Mouse (Mus musculus): ENCODE measurements around the gene Rpl13a. TPM values are rescaled to one million over a fixed set of nuclear protein-coding genes. Genes with fewer than 3 reads are reported as not detected.

Rpl13a gene
- total RNA-seq, 2 experiments from 2014 or later: 765 to 826 TPM

Small RNAs within 50 kb of the gene (microRNA-seq; reads per million reads assigned to microRNA genes)
- 1,043 to 1,326 reads per million in 2 experiments for gene Mir150
- gene Mir5121: 20.6 to 31.3 reads per million in 2 experiments
- gene Mir7055: 3.2 to 4.2 reads per million in 2 experiments

Other genes starting within 250 kb of the Rpl13a start
- 100 to 1,000 TPM; 105 to 108 TPM for gene Med25, start 236.0 kb downstream of the Rpl13a start, total RNA-seq (2021)
- 10 to 100 TPM; 27.3 to 29.2 TPM for gene Fuz, start 232.7 kb downstream of the Rpl13a start, total RNA-seq (2021)
- 100 to 1,000 TPM; 304 to 306 TPM for gene Ap2a1, start 199.3 kb downstream of the Rpl13a start, total RNA-seq (2021)
- gene Tsks, start 185.6 kb downstream of the Rpl13a start, total RNA-seq (2021): 1 to 10 TPM in 1 of 2 experiments, under 1 TPM in 1; 0.73 to 1.0 TPM
- gene Cpt1c, start 153.9 kb downstream of the Rpl13a start, total RNA-seq (2021): 100 to 1,000 TPM; 117 to 128 TPM
- 100 to 1,000 TPM; 161 to 174 TPM for gene Prmt1, start 142.2 kb downstream of the Rpl13a start, total RNA-seq (2021)
- 10 to 100 TPM; 39.5 to 40.1 TPM for gene Irf3, start 131.1 kb downstream of the Rpl13a start, total RNA-seq (2021)
- gene Bcl2l12, start 130.0 kb downstream of the Rpl13a start, total RNA-seq (2021): 1 to 10 TPM; 1.9 to 3.4 TPM
- 100 to 1,000 TPM; 151 to 156 TPM for gene Scaf1, start 112.4 kb downstream of the Rpl13a start, total RNA-seq (2021)
- 10 to 100 TPM; 11.7 to 12.3 TPM for gene Rras, start 110.8 kb downstream of the Rpl13a start, total RNA-seq (2021)
- gene Prr12, start 75.9 kb downstream of the Rpl13a start, total RNA-seq (2021): 10 to 100 TPM; 67.9 to 81.7 TPM
- gene Nosip, start 66.3 kb downstream of the Rpl13a start, total RNA-seq (2021): 10 to 100 TPM; 49.8 to 59.4 TPM
- gene Prrg2, start 66.1 kb downstream of the Rpl13a start, total RNA-seq (2021): 1 to 10 TPM; 5.6 to 6.6 TPM
- gene Rcn3, start 36.5 kb downstream of the Rpl13a start, total RNA-seq (2021): 1 to 10 TPM; 9.6 to 9.7 TPM
- gene Fcgrt, start 24.9 kb downstream of the Rpl13a start, total RNA-seq (2021): 10 to 100 TPM; 18.1 to 21.0 TPM
- gene Rps11, start 4.3 kb downstream of the Rpl13a start, total RNA-seq (2021): 100 to 1,000 TPM; 418 to 465 TPM
- not detected for gene Gm45713, start 7.5 kb upstream of the Rpl13a start, total RNA-seq (2021)
- gene Flt3l, start 7.7 kb upstream of the Rpl13a start, total RNA-seq (2021): 1 to 10 TPM; 4.5 to 8.2 TPM
- gene Pih1d1, start 25.5 kb upstream of the Rpl13a start, total RNA-seq (2021): 10 to 100 TPM; 43.2 to 47.0 TPM
- 10 to 100 TPM; 10.9 to 13.6 TPM for gene Aldh16a1, start 25.8 kb upstream of the Rpl13a start, total RNA-seq (2021)
- gene Slc17a7, start 35.2 kb upstream of the Rpl13a start, total RNA-seq (2021): 1,000 to 10,000 TPM; 1,494 to 1,551 TPM
- gene Gfy, start 50.8 kb upstream of the Rpl13a start, total RNA-seq (2021): under 1 TPM in 1 of 2 experiments, not detected in 1; 0.26 TPM
- not detected for gene Pth2, start 52.2 kb upstream of the Rpl13a start, total RNA-seq (2021)
- gene Ccdc155, start 76.1 kb upstream of the Rpl13a start, total RNA-seq (2021): 1 to 10 TPM; 2.4 to 2.9 TPM
- gene Dkkl1, start 83.4 kb upstream of the Rpl13a start, total RNA-seq (2021): 1 to 10 TPM; 1.2 to 2.4 TPM
- 1 to 10 TPM; 4.7 to 5.5 TPM for gene Tead2, start 87.0 kb upstream of the Rpl13a start, total RNA-seq (2021)
- 1 to 10 TPM; 3.1 to 5.7 TPM for gene Cd37, start 110.4 kb upstream of the Rpl13a start, total RNA-seq (2021)
- gene Slc6a16, start 112.3 kb upstream of the Rpl13a start, total RNA-seq (2021): 1 to 10 TPM; 1.6 to 2.2 TPM
- gene Slc6a21, start 148.8 kb upstream of the Rpl13a start, total RNA-seq (2021): not detected
- gene Trpm4, start 205.0 kb upstream of the Rpl13a start, total RNA-seq (2021): 10 to 100 TPM; 14.1 to 18.5 TPM
- gene Hrc, start 206.5 kb upstream of the Rpl13a start, total RNA-seq (2021): under 1 TPM in 1 of 2 experiments, not detected in 1; 0.17 TPM
- gene Ppfia3, start 238.3 kb upstream of the Rpl13a start, total RNA-seq (2021): 100 to 1,000 TPM; 129 to 134 TPM
- 100 to 1,000 TPM; 151 to 155 TPM for gene Lin7b, start 241.8 kb upstream of the Rpl13a start, total RNA-seq (2021)